Mouse (Mus musculus) spleen, adult 2 months (tissue): ENCODE data around the gene Gpr27. TPM values are rescaled to one million over a fixed set of nuclear protein-coding genes. Genes with fewer than 3 reads are reported as not detected.

Experiments
- DNase-seq, 2 experiments: peaks; one replicate each; pipeline versions ENCODE4 v3.0.0 to v3.0.0-alpha.2; 2012 to 2021; ENCODE audit warnings: low spot score in 2 of 2, low read depth in 1 of 2
- H3K27ac ChIP-seq: fragments of 200-500 bp; 2 replicates; pipeline ENCODE4 v1.5.1; 2012; ENCODE audit warnings: low read length, inconsistent platforms; ENCODE audit not compliant: insufficient read depth
- H3K27me3 ChIP-seq: fragments of 200-500 bp; 2 replicates; pipeline ENCODE4 v1.6.1; 2012; ENCODE audit warnings: mild to moderate bottlenecking, moderate library complexity, low read length, inconsistent platforms; ENCODE audit not compliant: control insufficient read depth, insufficient read depth
- H3K36me3 ChIP-seq: fragments of 200-500 bp; 2 replicates; pipeline ENCODE4 v1.6.1; 2012; ENCODE audit warnings: mild to moderate bottlenecking, low read length, inconsistent platforms; ENCODE audit not compliant: control insufficient read depth, insufficient read depth
- H3K4me1 ChIP-seq: fragments of 200-500 bp; 2 replicates; pipeline ENCODE4 v1.6.1; 2011; ENCODE audit warnings: inconsistent platforms; ENCODE audit not compliant: control insufficient read depth, insufficient read depth, insufficient read length
- H3K4me3 ChIP-seq: fragments of 200-500 bp; 2 replicates; pipeline ENCODE4 v1.5.1; 2011; ENCODE audit warnings: mild to moderate bottlenecking, inconsistent platforms; ENCODE audit not compliant: insufficient read depth, insufficient read length; ENCODE audit errors: extremely low read depth
- CTCF ChIP-seq: fragments of 200-500 bp; IDR thresholded peaks from 2 replicates; pipeline ENCODE4 v1.5.1; 2011; ENCODE audit warnings: mild to moderate bottlenecking, inconsistent platforms; ENCODE audit not compliant: insufficient read depth, insufficient read length, insufficient replicate concordance; ENCODE audit errors: extremely low read depth
- POLR2A ChIP-seq: fragments of 200-500 bp; IDR thresholded peaks from 2 replicates; pipeline ENCODE4 v1.6.1; 2011; ENCODE audit warnings: low read depth, low read length, inconsistent platforms
- WGBS: fragments of 180-500 bp; shearing (Covaris S2); methylation state at CpG from one replicate; pipeline ENCODE4 v1.1.7; 2018; 5-methylcytosine and 5-hydroxymethylcytosine counted together
- polyA plus RNA-seq: library from polyadenylated mRNA; depleted of rRNA; stranded (reverse); fragments of >200 nt; gene quantifications from 2 replicates; pipeline ENCODE4 v1.2.3, GENCODE M21; 2012; rRNA removed

Gene Gpr27
- polyA plus RNA-seq: 0.25 and 0.39 TPM in 2 replicates

- 2% methylated on average over 72 of the region's 112 CpGs for WGBS
Measured at GRCm38 (mm10) chr6:99692206-99692915, at the start of gene Gpr27. Gene Gpr27 (plus strand): TSS chr6:99692679.

GRCm38 (mm10) chr6:99643439-99644199, 48.9 kb upstream of the Gpr27 start:
- no peak for DNase-seq
- Histone ChIP-seq H3K27me3 (no peaks in the 10 kb centered on the region), H3K27ac (no peak overlapping the region), H3K4me3 (no peak overlapping the region), H3K36me3 (no peaks in the 10 kb centered on the region), H3K4me1 (no peaks in the 10 kb centered on the region)
- 67% methylated on average over 10 of the region's 10 CpGs for WGBS
- TF ChIP-seq CTCF: no peak
- no peak for TF ChIP-seq POLR2A

More at GRCm38 (mm10) chr6:99692206-99692915, at the start of gene Gpr27:
- DNase-seq: no peak
- peaks cover 3% of the 10 kb centered on the region; the same call in 1 of the 2 replicates for H3K4me1 ChIP-seq
- no peaks in the 10 kb centered on the region for H3K36me3 ChIP-seq
- H3K27me3 ChIP-seq: peaks cover 18% of the 10 kb centered on the region
- TF ChIP-seq CTCF: no peak
- TF ChIP-seq POLR2A: no peak
- H3K4me3 ChIP-seq: peak within 1 kb of the TSS; percentile 3; the same call in 1 of the 2 replicates
- no peak within 1 kb of the TSS for H3K27ac ChIP-seq

GRCm38 (mm10) chr6:99644386-99644785, 48.1 kb upstream of the Gpr27 start:
- Histone ChIP-seq H3K36me3 (no peaks in the 10 kb centered on the region), H3K4me1 (no peaks in the 10 kb centered on the region), H3K27ac (no peak overlapping the region), H3K27me3 (no peaks in the 10 kb centered on the region), H3K4me3 (no peak overlapping the region)
- TF ChIP-seq CTCF: no peak
- no peak for TF ChIP-seq POLR2A
- 82% methylated on average over 5 of the region's 5 CpGs for WGBS
- no peak for DNase-seq

GRCm38 (mm10) chr6:99644876-99645275, 47.6 kb upstream of the Gpr27 start:
- peaks cover 3% of the 10 kb centered on the region; the same call in 1 of the 2 replicates for H3K4me1 ChIP-seq
- no peak for DNase-seq
- TF ChIP-seq POLR2A (no peak), CTCF (no peak)
- no peaks in the 10 kb centered on the region for H3K27me3 ChIP-seq
- 82% methylated on average over 5 of the region's 5 CpGs for WGBS
- no peak overlapping the region for H3K4me3 ChIP-seq
- H3K27ac ChIP-seq: no peak overlapping the region
- H3K36me3 ChIP-seq: no peaks in the 10 kb centered on the region

- no peak for DNase-seq
- peak overlapping the region; percentile 26 for H3K27ac ChIP-seq
- TF ChIP-seq POLR2A: no peak
- no peak for TF ChIP-seq CTCF
- no peak overlapping the region for H3K4me3 ChIP-seq
- H3K36me3 ChIP-seq: no peaks in the 10 kb centered on the region
- peaks cover 3% of the 10 kb centered on the region; the same call in 1 of the 2 replicates for H3K4me1 ChIP-seq
- 77% methylated on average over 10 of the region's 10 CpGs for WGBS
- H3K27me3 ChIP-seq: no peaks in the 10 kb centered on the region
Measured at GRCm38 (mm10) chr6:99646344-99646743, 46.1 kb upstream of the Gpr27 start.

GRCm38 (mm10) chr6:99649307-99649706, 43.2 kb upstream of the Gpr27 start:
- WGBS: 52% methylated on average over 2 of the region's 2 CpGs
- Histone ChIP-seq H3K27me3 (no peaks in the 10 kb centered on the region), H3K4me1 (peaks cover 3% of the 10 kb centered on the region; the same call in 1 of the 2 replicates), H3K27ac (no peak overlapping the region), H3K4me3 (no peak overlapping the region), H3K36me3 (no peaks in the 10 kb centered on the region)
- no peak for TF ChIP-seq CTCF
- TF ChIP-seq POLR2A: no peak
- no peak for DNase-seq
